Mouse (Mus musculus): ENCODE measurements around the gene Magi1. TPM values are rescaled to one million over a fixed set of nuclear protein-coding genes. Genes with fewer than 3 reads are reported as not detected.

Magi1 gene
- polyA plus RNA-seq, 1 experiment from 2014 or later, result 31.4 TPM

DNA sequence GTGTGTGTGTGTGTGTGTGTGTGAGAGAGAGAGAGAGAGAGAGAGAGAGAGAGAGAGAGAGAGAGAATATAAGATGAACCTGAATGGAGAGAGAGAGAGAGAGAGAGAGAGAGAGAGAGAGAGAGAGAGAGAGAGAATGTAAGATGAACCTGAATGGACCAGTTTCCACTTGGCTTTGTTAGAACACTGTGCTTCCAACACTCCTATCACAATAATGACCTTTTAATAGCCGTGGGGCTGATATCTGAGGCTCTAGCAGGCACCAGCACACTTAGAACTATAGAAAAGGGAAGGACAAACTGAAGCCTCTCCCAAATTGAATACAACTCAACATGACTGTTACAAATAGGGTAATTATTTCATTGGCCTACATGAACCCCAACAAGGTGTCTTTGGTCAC, 321.9 kb downstream of the Magi1 start:
- Histone ChIP-seq H3K4me1 (ENCODE audit: control insufficient read depth, insufficient read depth, low read length) (peaks cover 6% of the 10 kb centered on the region), H3K9me3 (ENCODE audit: control insufficient read depth, low read length) (no peaks in the 10 kb centered on the region), H3K27ac (ENCODE audit: low read depth, low read length) (no peak overlapping the region), H3K4me3 (ENCODE audit: low read depth, low read length) (no peak overlapping the region), H3K9ac (replicated peaks; ENCODE audit: low read depth, low read length) (no peak overlapping the region), H3K4me2 (ENCODE audit: low read depth, low read length) (no peak overlapping the region), H3K36me3 (ENCODE audit: control insufficient read depth, insufficient read depth, low read length) (no peaks in the 10 kb centered on the region), H3K27me3 (ENCODE audit: control insufficient read depth, insufficient read depth, low read length) (no peaks in the 10 kb centered on the region)
- ATAC-seq (ENCODE audit: low read depth), result no peak
- WGBS, result 59% methylated on average over 1 of the region's 1 CpGs

DNA sequence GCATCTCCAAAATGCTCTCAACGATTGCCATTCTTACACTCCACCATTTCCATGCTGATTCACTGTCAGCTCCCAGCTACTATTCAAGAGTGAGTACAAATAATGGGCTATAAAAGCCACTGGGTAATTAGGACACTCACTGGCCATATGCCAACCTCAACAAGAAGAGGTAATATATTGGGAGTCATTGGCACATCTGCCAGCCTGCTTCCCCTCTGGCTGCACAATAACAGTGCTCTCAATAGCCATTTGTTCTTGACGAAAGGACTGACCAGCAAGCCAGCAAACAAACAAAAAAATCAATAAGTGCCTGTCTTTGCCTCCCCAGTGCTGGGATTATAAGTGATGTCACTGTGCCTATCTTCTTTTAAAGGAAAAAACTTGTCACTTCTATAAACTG, 326.5 kb downstream of the Magi1 start:
- no peak overlapping the region for H3K4me2 ChIP-seq (ENCODE audit: low read depth, low read length)
- no peak overlapping the region for H3K9ac ChIP-seq (replicated peaks; ENCODE audit: low read depth, low read length)
- no peaks in the 10 kb centered on the region for H3K27me3 ChIP-seq (ENCODE audit: control insufficient read depth, insufficient read depth, low read length)
- ATAC-seq (ENCODE audit: low read depth), result peak; percentile 81; the same call in 1 of the 2 replicates
- peaks cover 6% of the 10 kb centered on the region for H3K4me1 ChIP-seq (ENCODE audit: control insufficient read depth, insufficient read depth, low read length)
- no peaks in the 10 kb centered on the region for H3K36me3 ChIP-seq (ENCODE audit: control insufficient read depth, insufficient read depth, low read length)
- 11% methylated on average over 2 of the region's 2 CpGs for WGBS
- no peak overlapping the region for H3K27ac ChIP-seq (ENCODE audit: low read depth, low read length)
- H3K9me3 ChIP-seq (ENCODE audit: control insufficient read depth, low read length), result no peaks in the 10 kb centered on the region
- H3K4me3 ChIP-seq (ENCODE audit: low read depth, low read length), result no peak overlapping the region

DNA sequence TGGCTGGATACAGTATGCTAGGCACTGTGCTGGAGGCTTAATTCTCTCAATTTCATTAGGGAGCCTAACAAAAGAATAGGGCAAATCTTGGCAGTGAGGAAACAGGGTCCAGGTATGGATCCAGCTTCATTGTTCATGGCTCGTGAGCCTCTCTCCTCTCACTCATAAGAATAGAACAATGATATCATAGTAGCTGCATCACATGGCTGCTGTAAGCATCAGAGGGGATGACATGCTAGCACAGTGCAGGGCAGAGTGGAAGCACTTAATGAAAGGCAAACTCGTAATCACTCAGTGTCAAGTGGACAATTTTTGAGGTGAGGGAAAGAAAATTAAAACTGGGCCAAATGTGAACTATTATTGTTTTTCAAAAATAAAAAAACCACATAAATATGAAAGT, 337.1 kb downstream of the Magi1 start:
- no peak for ATAC-seq (ENCODE audit: low read depth)
- no peaks in the 10 kb centered on the region for H3K4me1 ChIP-seq (ENCODE audit: control insufficient read depth, insufficient read depth, low read length)
- 79% methylated on average over 2 of the region's 2 CpGs for WGBS
- no peaks in the 10 kb centered on the region for H3K27me3 ChIP-seq (ENCODE audit: control insufficient read depth, insufficient read depth, low read length)
- no peak overlapping the region for H3K9ac ChIP-seq (replicated peaks; ENCODE audit: low read depth, low read length)
- H3K9me3 ChIP-seq (ENCODE audit: control insufficient read depth, low read length), result no peaks in the 10 kb centered on the region
- no peak overlapping the region for H3K27ac ChIP-seq (ENCODE audit: low read depth, low read length)
- H3K4me3 ChIP-seq (ENCODE audit: low read depth, low read length), result no peak overlapping the region
- no peaks in the 10 kb centered on the region for H3K36me3 ChIP-seq (ENCODE audit: control insufficient read depth, insufficient read depth, low read length)
- no peak overlapping the region for H3K4me2 ChIP-seq (ENCODE audit: low read depth, low read length)

DNA sequence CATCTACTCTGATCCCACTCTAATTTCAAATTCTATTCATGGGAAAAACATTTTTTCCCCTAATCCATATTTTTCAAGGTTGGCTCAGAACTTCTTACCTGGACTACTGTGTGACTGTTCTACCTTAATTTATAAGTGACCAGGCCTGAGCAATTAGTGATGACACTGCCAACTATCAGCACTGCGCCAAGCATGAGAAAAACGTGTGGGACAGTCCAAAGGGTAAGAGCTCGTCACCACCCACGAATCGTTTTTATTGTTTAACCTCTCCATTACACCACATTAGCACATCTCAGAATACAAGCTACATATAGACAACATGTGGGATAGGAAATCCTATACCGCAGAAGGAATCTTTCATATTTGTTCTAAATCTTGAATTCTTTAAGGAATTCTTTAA, 347.4 kb downstream of the Magi1 start:
- H3K4me3 ChIP-seq (ENCODE audit: low read depth, low read length), result no peak overlapping the region
- H3K4me2 ChIP-seq (ENCODE audit: low read depth, low read length), result no peak overlapping the region
- H3K27ac ChIP-seq (ENCODE audit: low read depth, low read length), result no peak overlapping the region
- no peaks in the 10 kb centered on the region for H3K36me3 ChIP-seq (ENCODE audit: control insufficient read depth, insufficient read depth, low read length)
- H3K9me3 ChIP-seq (ENCODE audit: control insufficient read depth, low read length), result no peaks in the 10 kb centered on the region
- ATAC-seq (ENCODE audit: low read depth), result no peak
- H3K27me3 ChIP-seq (ENCODE audit: control insufficient read depth, insufficient read depth, low read length), result no peaks in the 10 kb centered on the region
- H3K9ac ChIP-seq (replicated peaks; ENCODE audit: low read depth, low read length), result no peak overlapping the region
- 86% methylated on average over 6 of the region's 6 CpGs for WGBS
- no peaks in the 10 kb centered on the region for H3K4me1 ChIP-seq (ENCODE audit: control insufficient read depth, insufficient read depth, low read length)

DNA sequence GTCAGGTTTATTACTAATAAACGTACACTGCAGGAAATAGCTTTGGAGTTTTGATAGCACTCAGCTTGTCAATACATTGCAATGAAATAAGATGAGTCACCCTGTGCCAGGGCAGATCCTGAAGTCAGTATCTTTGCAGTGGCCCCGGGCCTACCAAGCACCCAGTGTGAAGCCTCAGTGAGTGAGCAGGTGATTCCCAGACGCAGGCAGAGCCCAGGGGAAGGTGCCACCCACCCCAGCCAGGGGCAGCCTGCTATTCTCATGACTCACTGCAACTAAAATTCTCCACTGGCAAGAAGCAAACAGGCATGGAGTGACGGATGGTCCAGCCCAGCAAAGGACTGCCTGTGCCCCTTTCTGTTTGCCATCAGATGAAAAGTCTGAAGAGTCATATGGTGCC, 347.9 kb downstream of the Magi1 start:
- Histone ChIP-seq H3K4me1 (ENCODE audit: control insufficient read depth, insufficient read depth, low read length) (no peaks in the 10 kb centered on the region), H3K4me2 (ENCODE audit: low read depth, low read length) (no peak overlapping the region), H3K4me3 (ENCODE audit: low read depth, low read length) (no peak overlapping the region), H3K9ac (replicated peaks; ENCODE audit: low read depth, low read length) (no peak overlapping the region), H3K36me3 (ENCODE audit: control insufficient read depth, insufficient read depth, low read length) (no peaks in the 10 kb centered on the region), H3K27ac (ENCODE audit: low read depth, low read length) (no peak overlapping the region), H3K27me3 (ENCODE audit: control insufficient read depth, insufficient read depth, low read length) (no peaks in the 10 kb centered on the region), H3K9me3 (ENCODE audit: control insufficient read depth, low read length) (no peaks in the 10 kb centered on the region)
- 74% methylated on average over 4 of the region's 4 CpGs for WGBS
- ATAC-seq (ENCODE audit: low read depth), result no peak

DNA sequence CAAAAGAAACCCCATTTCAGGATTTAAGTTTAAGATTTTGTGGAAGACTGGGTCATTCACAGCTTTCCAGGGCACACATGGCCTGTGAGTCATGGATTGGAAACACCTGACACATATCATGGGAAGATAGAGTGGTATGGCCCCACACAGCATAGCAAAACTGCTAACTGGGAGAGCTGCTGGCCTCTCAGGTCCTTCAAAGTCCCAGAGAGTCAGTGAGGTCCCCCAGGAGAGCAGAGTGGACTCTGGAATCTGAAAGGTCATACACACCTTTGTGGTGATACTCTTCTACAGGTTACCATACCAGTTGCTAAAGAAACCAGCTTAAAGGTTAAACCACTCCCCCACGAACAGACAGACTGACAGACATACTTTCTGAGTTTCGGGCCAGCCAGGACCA, 349.0 kb downstream of the Magi1 start:
- no peak for ATAC-seq (ENCODE audit: low read depth)
- Histone ChIP-seq H3K4me2 (ENCODE audit: low read depth, low read length) (no peak overlapping the region), H3K27ac (ENCODE audit: low read depth, low read length) (no peak overlapping the region), H3K9me3 (ENCODE audit: control insufficient read depth, low read length) (no peaks in the 10 kb centered on the region), H3K36me3 (ENCODE audit: control insufficient read depth, insufficient read depth, low read length) (no peaks in the 10 kb centered on the region), H3K4me1 (ENCODE audit: control insufficient read depth, insufficient read depth, low read length) (no peaks in the 10 kb centered on the region), H3K9ac (replicated peaks; ENCODE audit: low read depth, low read length) (no peak overlapping the region), H3K27me3 (ENCODE audit: control insufficient read depth, insufficient read depth, low read length) (no peaks in the 10 kb centered on the region), H3K4me3 (ENCODE audit: low read depth, low read length) (no peak overlapping the region)
- WGBS, result 92% methylated on average over 2 of the region's 2 CpGs

DNA sequence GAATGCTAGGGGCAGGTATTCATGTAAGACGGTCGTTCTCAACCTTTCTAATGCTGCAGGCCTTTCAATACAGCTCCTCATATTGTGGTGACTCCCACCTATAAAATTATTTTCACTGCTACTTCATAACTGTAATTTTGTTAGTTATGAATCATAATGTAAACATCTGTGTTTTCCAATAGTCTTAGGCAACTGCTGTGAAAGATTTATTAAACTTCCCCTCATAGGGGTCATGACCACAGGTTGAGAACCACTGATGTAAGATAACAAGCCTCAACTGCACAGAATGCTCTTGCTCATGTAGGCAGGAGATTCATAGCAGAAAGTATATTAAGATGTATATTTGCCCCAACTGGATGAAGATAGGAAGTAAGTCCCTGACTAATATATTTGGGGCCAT, 359.1 kb downstream of the Magi1 start:
- Histone ChIP-seq H3K4me2 (ENCODE audit: low read depth, low read length) (no peak overlapping the region), H3K4me3 (ENCODE audit: low read depth, low read length) (no peak overlapping the region), H3K27me3 (ENCODE audit: control insufficient read depth, insufficient read depth, low read length) (no peaks in the 10 kb centered on the region), H3K9me3 (ENCODE audit: control insufficient read depth, low read length) (no peaks in the 10 kb centered on the region), H3K27ac (ENCODE audit: low read depth, low read length) (no peak overlapping the region), H3K9ac (replicated peaks; ENCODE audit: low read depth, low read length) (no peak overlapping the region), H3K4me1 (ENCODE audit: control insufficient read depth, insufficient read depth, low read length) (no peaks in the 10 kb centered on the region), H3K36me3 (ENCODE audit: control insufficient read depth, insufficient read depth, low read length) (no peaks in the 10 kb centered on the region)
- ATAC-seq (ENCODE audit: low read depth), result no peak
- WGBS, result 93% methylated on average over 2 of the region's 2 CpGs

DNA sequence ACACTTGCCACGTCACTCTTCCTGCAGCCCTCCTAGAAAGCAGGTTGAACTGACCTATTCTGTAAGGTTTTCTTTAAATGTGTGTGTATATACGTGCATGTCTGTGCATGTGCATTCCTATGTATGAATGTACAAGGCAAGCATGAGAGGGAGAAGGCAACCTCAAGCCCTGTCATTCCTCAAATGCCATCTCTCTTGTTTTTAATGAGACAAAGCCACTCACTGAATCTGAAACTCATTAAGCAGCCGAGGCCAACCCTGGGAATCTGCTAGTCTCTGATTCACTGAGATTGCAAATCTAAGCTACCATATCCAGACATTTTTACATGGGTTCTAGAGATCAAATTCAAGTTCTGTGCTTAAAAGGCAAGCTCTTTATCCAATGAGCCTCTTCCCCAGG, 359.7 kb downstream of the Magi1 start:
- no peak for ATAC-seq (ENCODE audit: low read depth)
- 51% methylated on average over 3 of the region's 3 CpGs for WGBS

DNA sequence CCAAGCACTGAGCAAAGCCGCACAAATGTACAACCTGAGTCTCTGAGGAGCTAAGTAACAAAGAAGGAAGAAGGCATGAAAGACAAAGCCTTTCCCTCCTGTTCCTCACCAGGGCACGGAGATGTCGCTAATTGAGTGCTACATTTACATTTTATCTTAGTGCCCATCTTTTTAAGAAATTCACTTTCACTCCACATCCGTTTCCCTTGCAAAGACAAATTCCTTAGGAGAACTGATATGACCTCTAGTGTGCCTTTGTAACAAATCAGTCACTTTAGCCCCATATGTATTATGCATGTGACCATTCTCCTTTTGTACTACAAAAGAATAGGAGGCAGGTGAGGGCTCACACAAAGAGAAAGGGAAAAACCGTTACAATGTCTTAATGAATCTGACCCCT, 360.4 kb downstream of the Magi1 start:
- Histone ChIP-seq H3K9me3 (ENCODE audit: control insufficient read depth, low read length) (no peaks in the 10 kb centered on the region), H3K27ac (ENCODE audit: low read depth, low read length) (no peak overlapping the region), H3K27me3 (ENCODE audit: control insufficient read depth, insufficient read depth, low read length) (no peaks in the 10 kb centered on the region), H3K4me2 (ENCODE audit: low read depth, low read length) (no peak overlapping the region), H3K36me3 (ENCODE audit: control insufficient read depth, insufficient read depth, low read length) (no peaks in the 10 kb centered on the region), H3K9ac (replicated peaks; ENCODE audit: low read depth, low read length) (no peak overlapping the region), H3K4me3 (ENCODE audit: low read depth, low read length) (no peak overlapping the region), H3K4me1 (ENCODE audit: control insufficient read depth, insufficient read depth, low read length) (no peaks in the 10 kb centered on the region)
- WGBS, result 37% methylated on average over 5 of the region's 5 CpGs
- no peak for ATAC-seq (ENCODE audit: low read depth)

More for the DNA sequence above, 359.7 kb downstream of the Magi1 start:
- Histone ChIP-seq H3K27ac (ENCODE audit: low read depth, low read length) (no peak overlapping the region), H3K27me3 (ENCODE audit: control insufficient read depth, insufficient read depth, low read length) (no peaks in the 10 kb centered on the region), H3K4me1 (ENCODE audit: control insufficient read depth, insufficient read depth, low read length) (no peaks in the 10 kb centered on the region), H3K4me2 (ENCODE audit: low read depth, low read length) (no peak overlapping the region), H3K36me3 (ENCODE audit: control insufficient read depth, insufficient read depth, low read length) (no peaks in the 10 kb centered on the region), H3K4me3 (ENCODE audit: low read depth, low read length) (no peak overlapping the region), H3K9ac (replicated peaks; ENCODE audit: low read depth, low read length) (no peak overlapping the region), H3K9me3 (ENCODE audit: control insufficient read depth, low read length) (no peaks in the 10 kb centered on the region)

DNA sequence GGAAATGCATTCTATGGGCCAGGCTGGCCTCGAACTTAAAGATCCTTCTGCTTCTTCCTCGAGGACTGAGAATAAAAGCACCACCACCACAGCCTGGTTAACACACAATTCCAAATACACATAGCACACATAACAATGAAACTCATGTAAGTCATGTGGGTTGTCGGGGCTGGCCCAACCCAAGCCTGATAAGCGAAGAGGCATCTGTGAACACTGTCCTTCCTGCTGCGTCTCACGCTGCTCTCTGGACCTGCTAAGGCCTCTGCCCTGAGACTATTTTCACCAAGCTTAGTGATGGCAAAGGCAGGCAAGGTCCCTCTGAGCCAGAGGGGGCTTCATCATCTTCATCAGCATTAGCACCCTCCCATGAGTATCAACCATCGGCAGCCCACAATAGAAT, 360.8 kb downstream of the Magi1 start:
- no peaks in the 10 kb centered on the region for H3K36me3 ChIP-seq (ENCODE audit: control insufficient read depth, insufficient read depth, low read length)
- no peak overlapping the region for H3K4me2 ChIP-seq (ENCODE audit: low read depth, low read length)
- no peak overlapping the region for H3K27ac ChIP-seq (ENCODE audit: low read depth, low read length)
- no peak overlapping the region for H3K9ac ChIP-seq (replicated peaks; ENCODE audit: low read depth, low read length)
- no peaks in the 10 kb centered on the region for H3K9me3 ChIP-seq (ENCODE audit: control insufficient read depth, low read length)
- no peaks in the 10 kb centered on the region for H3K27me3 ChIP-seq (ENCODE audit: control insufficient read depth, insufficient read depth, low read length)
- 81% methylated on average over 7 of the region's 7 CpGs for WGBS
- H3K4me1 ChIP-seq (ENCODE audit: control insufficient read depth, insufficient read depth, low read length), result no peaks in the 10 kb centered on the region
- no peak for ATAC-seq (ENCODE audit: low read depth)
- no peak overlapping the region for H3K4me3 ChIP-seq (ENCODE audit: low read depth, low read length)
